Mouse (Mus musculus) neural tube, embryonic 13.5 days (tissue): ENCODE data around the gene Noxo1. TPM values are rescaled to one million over a fixed set of nuclear protein-coding genes. Genes with fewer than 3 reads are reported as not detected.

Experiments used
- ATAC-seq: fragments of 200-750 bp; cut with Nextera tagmentation; 2 replicates; pipeline ENCODE4 v1.8.0; 2017; ENCODE audit warnings: low read depth, mild to moderate bottlenecking, moderate TSS enrichment, moderate library complexity
- H3K27ac ChIP-seq: fragments of 300-500 bp; sonication (generic); replicated peaks from 2 replicates; pipeline ENCODE4 v1.5.1; 2015; ENCODE audit warnings: moderate library complexity, mild to moderate bottlenecking, inconsistent platforms
- H3K27me3 ChIP-seq: fragments of 300-500 bp; sonication (generic); 2 replicates; pipeline ENCODE4 v1.6.1; 2015; ENCODE audit warnings: mild to moderate bottlenecking, inconsistent platforms
- H3K36me3 ChIP-seq: fragments of 300-500 bp; sonication (generic); 2 replicates; pipeline ENCODE4 v1.6.1; 2015; ENCODE audit warnings: mild to moderate bottlenecking, inconsistent platforms
- H3K4me1 ChIP-seq: fragments of 300-500 bp; sonication (generic); replicated peaks from 2 replicates; pipeline ENCODE4 v1.6.1; 2015; ENCODE audit warnings: inconsistent platforms
- H3K4me2 ChIP-seq: fragments of 300-500 bp; sonication (generic); 2 replicates; pipeline ENCODE4 v1.6.1; 2015; ENCODE audit warnings: inconsistent platforms, mild to moderate bottlenecking, moderate library complexity
- H3K4me3 ChIP-seq: fragments of 300-500 bp; sonication (generic); 2 replicates; pipeline ENCODE4 v1.5.1; 2015; ENCODE audit warnings: mild to moderate bottlenecking, inconsistent platforms
- H3K9ac ChIP-seq: fragments of 300-500 bp; sonication (generic); 2 replicates; pipeline ENCODE4 v1.6.1; 2015; ENCODE audit warnings: moderate library complexity, mild to moderate bottlenecking, inconsistent platforms
- H3K9me3 ChIP-seq: fragments of 300-500 bp; sonication (generic); 2 replicates; pipeline ENCODE4 v1.6.1; 2016; ENCODE audit warnings: inconsistent platforms
- whole genome bisulfite sequencing: fragments of 180-500 bp; shearing (Covaris S2); methylation state at CpG from one replicate; pipeline ENCODE4 v1.1.7; 2015; 5-methylcytosine and 5-hydroxymethylcytosine counted together
- polyA plus RNA-seq: library from polyadenylated mRNA; unstranded; fragments of >200 nt; fragmentation: Nextera tagmentation; extraction: Ambion mirVana; gene quantifications from 2 replicates; pipeline ENCODE4 v1.2.1, GENCODE M21; 2015

Gene Noxo1
- polyA plus RNA-seq, 1 experiment from 2014 or later, result 1.5 TPM

- Histone ChIP-seq H3K9me3 (no peaks in the 10 kb centered on the region), H3K4me2 (peak within 1 kb of the TSS; percentile 83), H3K36me3 (peaks cover 7% of the 10 kb centered on the region), H3K9ac (peak within 1 kb of the TSS; percentile 74), H3K4me3 (peak within 1 kb of the TSS; percentile 55), H3K27me3 (no peaks in the 10 kb centered on the region; the same call in none of the 2 replicates), H3K4me1 (peaks cover 22% of the 10 kb centered on the region), H3K27ac (peak within 1 kb of the TSS; percentile 47)
- peak; percentile 96 for ATAC-seq
- WGBS, result 2% methylated on average over 29 of the region's 29 CpGs
These were observed 40.5 kb downstream of the Noxo1 start, which contains the start of gene Msrb1 for GRCm38 (mm10) chr17:24736330-24737051. Gene Msrb1 (plus strand): TSS chr17:24736642.

GRCm38 (mm10) chr17:24737135-24737810 lies 41.2 kb downstream of the Noxo1 start:
- WGBS, result 30% methylated on average over 8 of the region's 8 CpGs
- Histone ChIP-seq H3K27me3 (no peaks in the 10 kb centered on the region; the same call in none of the 2 replicates), H3K4me3 (peak overlapping the region; percentile 55), H3K4me1 (peaks cover 22% of the 10 kb centered on the region), H3K9ac (peak overlapping the region; percentile 74), H3K9me3 (no peaks in the 10 kb centered on the region), H3K4me2 (peak overlapping the region; percentile 83), H3K27ac (no peak overlapping the region), H3K36me3 (peaks cover 12% of the 10 kb centered on the region)
- 0 out of 2 replicates have a peak, but pooled peaks have one; percentile 1 for ATAC-seq

GRCm38 (mm10) chr17:24738238-24738637 lies 42.2 kb downstream of the Noxo1 start:
- WGBS, result 81% methylated on average over 4 of the region's 4 CpGs
- ATAC-seq, result no peak
- Histone ChIP-seq H3K9me3 (no peaks in the 10 kb centered on the region), H3K4me3 (no peak overlapping the region), H3K4me1 (peaks cover 22% of the 10 kb centered on the region), H3K9ac (no peak overlapping the region), H3K27me3 (no peaks in the 10 kb centered on the region; the same call in 1 of the 2 replicates), H3K4me2 (no peak overlapping the region), H3K36me3 (peaks cover 14% of the 10 kb centered on the region), H3K27ac (no peak overlapping the region)

GRCm38 (mm10) chr17:24739926-24740325 lies 43.9 kb downstream of the Noxo1 start:
- Histone ChIP-seq H3K27ac (no peak overlapping the region), H3K9ac (no peak overlapping the region), H3K9me3 (no peaks in the 10 kb centered on the region), H3K36me3 (peaks cover 14% of the 10 kb centered on the region), H3K4me1 (peaks cover 22% of the 10 kb centered on the region), H3K4me3 (no peak overlapping the region), H3K4me2 (no peak overlapping the region), H3K27me3 (no peaks in the 10 kb centered on the region)
- WGBS, result 84% methylated on average over 8 of the region's 8 CpGs
- no peak for ATAC-seq

GRCm38 (mm10) chr17:24742307-24742706 lies 46.3 kb downstream of the Noxo1 start:
- no peak overlapping the region for H3K4me3 ChIP-seq
- ATAC-seq, result no peak
- H3K9me3 ChIP-seq, result no peaks in the 10 kb centered on the region
- H3K27me3 ChIP-seq, result peaks cover 7% of the 10 kb centered on the region; the same call in 1 of the 2 replicates
- no peak overlapping the region for H3K27ac ChIP-seq
- no peak overlapping the region for H3K4me2 ChIP-seq
- 80% methylated on average over 8 of the region's 8 CpGs for WGBS
- peaks cover 9% of the 10 kb centered on the region for H3K4me1 ChIP-seq
- H3K36me3 ChIP-seq, result peaks cover 14% of the 10 kb centered on the region
- H3K9ac ChIP-seq, result no peak overlapping the region

GRCm38 (mm10) chr17:24743896-24744295 lies 47.9 kb downstream of the Noxo1 start:
- Histone ChIP-seq H3K27me3 (peaks cover 17% of the 10 kb centered on the region), H3K9ac (no peak overlapping the region), H3K9me3 (no peaks in the 10 kb centered on the region), H3K4me2 (no peak overlapping the region), H3K36me3 (peaks cover 14% of the 10 kb centered on the region), H3K27ac (no peak overlapping the region), H3K4me1 (peaks cover 3% of the 10 kb centered on the region; the same call in 1 of the 2 replicates), H3K4me3 (no peak overlapping the region)
- 74% methylated on average over 5 of the region's 5 CpGs for WGBS
- ATAC-seq, result no peak

GRCm38 (mm10) chr17:24744381-24744780 lies 48.3 kb downstream of the Noxo1 start:
- Histone ChIP-seq H3K27ac (no peak overlapping the region), H3K9me3 (no peaks in the 10 kb centered on the region), H3K27me3 (peaks cover 22% of the 10 kb centered on the region), H3K4me3 (no peak overlapping the region), H3K9ac (no peak overlapping the region), H3K36me3 (peaks cover 14% of the 10 kb centered on the region), H3K4me2 (no peak overlapping the region), H3K4me1 (peaks cover 3% of the 10 kb centered on the region; the same call in 1 of the 2 replicates)
- WGBS, result 73% methylated on average over 3 of the region's 3 CpGs
- no peak for ATAC-seq

- peaks cover 34% of the 10 kb centered on the region for H3K27me3 ChIP-seq
- no peak overlapping the region for H3K27ac ChIP-seq
- peak overlapping the region; percentile 22; the same call in 1 of the 2 replicates for H3K9ac ChIP-seq
- peaks cover 3% of the 10 kb centered on the region; the same call in 1 of the 2 replicates for H3K4me1 ChIP-seq
- no peaks in the 10 kb centered on the region for H3K9me3 ChIP-seq
- no peak overlapping the region for H3K4me2 ChIP-seq
- 22% methylated on average over 7 of the region's 7 CpGs for WGBS
- peaks cover 9% of the 10 kb centered on the region for H3K36me3 ChIP-seq
- ATAC-seq, result peak; percentile 88
- H3K4me3 ChIP-seq, result no peak overlapping the region
These were observed 49.8 kb downstream of the Noxo1 start for GRCm38 (mm10) chr17:24745526-24746497.

GRCm38 (mm10) chr17:24746986-24747385 lies 51.0 kb downstream of the Noxo1 start:
- WGBS, result 40% methylated on average over 4 of the region's 4 CpGs
- H3K27ac ChIP-seq, result no peak overlapping the region
- no peak overlapping the region for H3K4me2 ChIP-seq
- peaks cover 45% of the 10 kb centered on the region for H3K27me3 ChIP-seq
- no peaks in the 10 kb centered on the region for H3K9me3 ChIP-seq
- ATAC-seq, result no peak
- no peak overlapping the region for H3K9ac ChIP-seq
- peaks cover 5% of the 10 kb centered on the region; the same call in 1 of the 2 replicates for H3K36me3 ChIP-seq
- no peak overlapping the region for H3K4me3 ChIP-seq
- peaks cover 3% of the 10 kb centered on the region; the same call in 1 of the 2 replicates for H3K4me1 ChIP-seq
